Mouse (Mus musculus): ENCODE data around the gene Gm765. TPM values are rescaled to one million over a fixed set of nuclear protein-coding genes. Genes with fewer than 3 reads are reported as not detected.

Gm765 gene
- polyA plus RNA-seq, 1 experiment from 2014 or later = not detected

GRCm38 (mm10) chr6:98243186-98243585 lies 99.4 kb downstream of the Gm765 start:
- Histone ChIP-seq H3K9me3 (ENCODE audit: control insufficient read depth, low read length) (no peaks in the 10 kb centered on the region), H3K4me3 (ENCODE audit: low read length) (no peak overlapping the region), H3K4me2 (ENCODE audit: low read depth, low read length) (no peak overlapping the region), H3K9ac (ENCODE audit: low read length) (no peak overlapping the region), H3K36me3 (ENCODE audit: control insufficient read depth, insufficient read depth, low read length) (no peaks in the 10 kb centered on the region), H3K27me3 (ENCODE audit: control insufficient read depth, insufficient read depth, low read depth, low read length) (no peaks in the 10 kb centered on the region), H3K4me1 (replicated peaks; ENCODE audit: control insufficient read depth, insufficient read depth, low read length) (no peaks in the 10 kb centered on the region), H3K27ac (ENCODE audit: low read length) (no peak overlapping the region)
- ATAC-seq (ENCODE audit: low read depth) = no peak
- 58% methylated on average over 6 of the region's 6 CpGs for WGBS

DNA sequence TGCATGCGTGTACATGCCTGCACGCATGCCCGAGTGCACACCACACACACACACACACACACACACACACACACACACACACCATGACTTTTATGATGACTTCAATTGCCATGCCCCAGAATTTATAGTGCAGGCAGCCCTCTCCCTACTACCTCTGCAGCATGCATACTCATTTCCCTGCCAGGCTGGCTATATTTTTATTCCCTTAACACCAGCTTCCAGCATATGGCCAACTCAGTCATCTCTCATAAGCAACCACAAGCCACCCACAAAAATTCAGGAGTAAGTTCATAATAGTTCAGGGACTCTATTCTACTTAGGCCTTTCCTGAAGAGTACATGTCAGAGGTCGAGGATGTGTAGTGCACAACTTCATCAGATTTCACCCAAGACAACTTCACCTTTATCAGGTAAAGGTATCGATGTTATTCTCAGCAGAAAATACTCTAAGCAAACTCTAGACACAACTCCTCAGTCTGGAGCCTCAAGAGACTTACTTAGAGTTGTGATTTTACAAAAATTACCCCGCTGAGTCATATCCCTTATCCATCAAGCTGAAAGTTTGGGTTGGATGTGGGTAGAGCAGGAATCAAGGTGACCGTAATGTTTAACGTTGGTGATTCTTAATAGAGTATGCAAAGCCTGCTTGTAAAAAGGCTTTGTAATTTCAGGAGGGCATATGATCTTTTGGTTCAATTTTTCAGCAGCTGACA lies 101.8 kb downstream of the Gm765 start:
- no peak overlapping the region for H3K9ac ChIP-seq (ENCODE audit: low read length)
- H3K4me1 ChIP-seq (replicated peaks; ENCODE audit: control insufficient read depth, insufficient read depth, low read length) = no peaks in the 10 kb centered on the region
- H3K27me3 ChIP-seq (ENCODE audit: control insufficient read depth, insufficient read depth, low read depth, low read length) = no peaks in the 10 kb centered on the region
- H3K9me3 ChIP-seq (ENCODE audit: control insufficient read depth, low read length) = no peaks in the 10 kb centered on the region
- no peak for ATAC-seq (ENCODE audit: low read depth)
- no peak overlapping the region for H3K4me3 ChIP-seq (ENCODE audit: low read length)
- H3K36me3 ChIP-seq (ENCODE audit: control insufficient read depth, insufficient read depth, low read length) = no peaks in the 10 kb centered on the region
- WGBS = 81% methylated on average over 8 of the region's 8 CpGs
- H3K27ac ChIP-seq (ENCODE audit: low read length) = no peak overlapping the region
- H3K4me2 ChIP-seq (ENCODE audit: low read depth, low read length) = no peak overlapping the region

DNA sequence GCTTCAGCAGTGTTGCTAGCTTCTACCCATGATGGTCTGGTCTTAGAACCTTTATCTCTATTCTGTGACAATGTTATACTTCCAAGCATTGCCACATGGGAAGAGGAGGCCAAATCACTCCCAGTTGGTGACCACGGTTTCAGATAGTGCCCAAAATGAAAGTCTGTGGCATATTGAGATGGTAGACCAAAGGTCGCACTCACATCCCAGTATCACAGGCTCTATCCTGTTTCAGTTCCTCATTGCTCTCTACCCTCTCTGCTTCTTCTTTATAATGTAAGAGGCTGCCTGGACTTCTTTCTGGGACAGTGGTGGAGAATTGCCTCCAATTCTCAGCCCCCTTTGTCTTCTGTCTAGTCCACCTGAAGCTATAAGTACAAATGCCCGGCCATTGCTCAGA lies 108.5 kb downstream of the Gm765 start:
- no peaks in the 10 kb centered on the region for H3K9me3 ChIP-seq (ENCODE audit: control insufficient read depth, low read length)
- no peaks in the 10 kb centered on the region for H3K27me3 ChIP-seq (ENCODE audit: control insufficient read depth, insufficient read depth, low read depth, low read length)
- H3K9ac ChIP-seq (ENCODE audit: low read length) = no peak overlapping the region
- H3K4me3 ChIP-seq (ENCODE audit: low read length) = no peak overlapping the region
- ATAC-seq (ENCODE audit: low read depth) = no peak
- no peak overlapping the region for H3K4me2 ChIP-seq (ENCODE audit: low read depth, low read length)
- 88% methylated on average over 3 of the region's 3 CpGs for WGBS
- no peak overlapping the region for H3K27ac ChIP-seq (ENCODE audit: low read length)
- H3K4me1 ChIP-seq (replicated peaks; ENCODE audit: control insufficient read depth, insufficient read depth, low read length) = no peaks in the 10 kb centered on the region
- no peaks in the 10 kb centered on the region for H3K36me3 ChIP-seq (ENCODE audit: control insufficient read depth, insufficient read depth, low read length)

GRCm38 (mm10) chr6:98223923-98224322 lies 118.6 kb downstream of the Gm765 start:
- Histone ChIP-seq H3K9me3 (ENCODE audit: control insufficient read depth, low read length) (no peaks in the 10 kb centered on the region), H3K4me1 (replicated peaks; ENCODE audit: control insufficient read depth, insufficient read depth, low read length) (no peaks in the 10 kb centered on the region), H3K9ac (ENCODE audit: low read length) (no peak overlapping the region), H3K4me3 (ENCODE audit: low read length) (no peak overlapping the region), H3K27ac (ENCODE audit: low read length) (no peak overlapping the region), H3K27me3 (ENCODE audit: control insufficient read depth, insufficient read depth, low read depth, low read length) (no peaks in the 10 kb centered on the region), H3K36me3 (ENCODE audit: control insufficient read depth, insufficient read depth, low read length) (no peaks in the 10 kb centered on the region), H3K4me2 (ENCODE audit: low read depth, low read length) (no peak overlapping the region)
- ATAC-seq (ENCODE audit: low read depth) = no peak
- WGBS = 90% methylated on average over 8 of the region's 8 CpGs

GRCm38 (mm10) chr6:98221970-98222369 lies 120.6 kb downstream of the Gm765 start:
- H3K4me1 ChIP-seq (replicated peaks; ENCODE audit: control insufficient read depth, insufficient read depth, low read length) = no peaks in the 10 kb centered on the region
- no peaks in the 10 kb centered on the region for H3K9me3 ChIP-seq (ENCODE audit: control insufficient read depth, low read length)
- ATAC-seq (ENCODE audit: low read depth) = no peak
- WGBS = 50% methylated on average over 16 of the region's 16 CpGs
- H3K27me3 ChIP-seq (ENCODE audit: control insufficient read depth, insufficient read depth, low read depth, low read length) = no peaks in the 10 kb centered on the region
- no peak overlapping the region for H3K4me2 ChIP-seq (ENCODE audit: low read depth, low read length)
- H3K36me3 ChIP-seq (ENCODE audit: control insufficient read depth, insufficient read depth, low read length) = no peaks in the 10 kb centered on the region
- H3K4me3 ChIP-seq (ENCODE audit: low read length) = no peak overlapping the region
- no peak overlapping the region for H3K27ac ChIP-seq (ENCODE audit: low read length)
- no peak overlapping the region for H3K9ac ChIP-seq (ENCODE audit: low read length)

GRCm38 (mm10) chr6:98212225-98212624 lies 130.3 kb downstream of the Gm765 start:
- 52% methylated on average over 3 of the region's 3 CpGs for WGBS
- no peak for ATAC-seq (ENCODE audit: low read depth)

GRCm38 (mm10) chr6:98210237-98210636 lies 132.3 kb downstream of the Gm765 start:
- no peak for ATAC-seq (ENCODE audit: low read depth)
- Histone ChIP-seq H3K4me1 (replicated peaks; ENCODE audit: control insufficient read depth, insufficient read depth, low read length) (no peaks in the 10 kb centered on the region), H3K9me3 (ENCODE audit: control insufficient read depth, low read length) (no peaks in the 10 kb centered on the region), H3K27me3 (ENCODE audit: control insufficient read depth, insufficient read depth, low read depth, low read length) (no peaks in the 10 kb centered on the region), H3K27ac (ENCODE audit: low read length) (no peak overlapping the region), H3K4me3 (ENCODE audit: low read length) (no peak overlapping the region), H3K36me3 (ENCODE audit: control insufficient read depth, insufficient read depth, low read length) (no peaks in the 10 kb centered on the region), H3K9ac (ENCODE audit: low read length) (no peak overlapping the region), H3K4me2 (ENCODE audit: low read depth, low read length) (no peak overlapping the region)
- 78% methylated on average over 5 of the region's 5 CpGs for WGBS

More at GRCm38 (mm10) chr6:98212225-98212624, 130.3 kb downstream of the Gm765 start:
- Histone ChIP-seq H3K4me2 (ENCODE audit: low read depth, low read length) (no peak overlapping the region), H3K9ac (ENCODE audit: low read length) (no peak overlapping the region), H3K9me3 (ENCODE audit: control insufficient read depth, low read length) (no peaks in the 10 kb centered on the region), H3K27me3 (ENCODE audit: control insufficient read depth, insufficient read depth, low read depth, low read length) (no peaks in the 10 kb centered on the region), H3K36me3 (ENCODE audit: control insufficient read depth, insufficient read depth, low read length) (no peaks in the 10 kb centered on the region), H3K4me1 (replicated peaks; ENCODE audit: control insufficient read depth, insufficient read depth, low read length) (no peaks in the 10 kb centered on the region), H3K27ac (ENCODE audit: low read length) (no peak overlapping the region), H3K4me3 (ENCODE audit: low read length) (no peak overlapping the region)

DNA sequence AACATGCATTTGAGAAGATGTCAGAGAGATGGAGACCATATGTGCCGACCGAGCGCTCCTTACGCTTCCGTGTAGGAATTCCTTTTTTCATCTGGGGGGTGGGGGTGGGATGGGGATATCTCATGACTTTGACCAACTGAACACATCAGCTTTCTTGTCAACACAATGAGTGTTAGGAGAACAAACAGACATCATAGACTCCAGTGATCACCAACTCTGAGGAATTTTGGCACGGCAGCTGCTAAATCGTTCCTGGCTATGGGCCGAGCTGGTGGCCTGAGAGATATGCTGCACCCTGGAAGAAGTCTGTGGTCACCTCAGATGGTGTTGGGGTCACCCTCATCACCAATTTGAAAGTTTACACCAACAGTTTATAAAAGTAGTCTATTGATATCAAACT lies 134.5 kb downstream of the Gm765 start:
- no peak for ATAC-seq (ENCODE audit: low read depth)
- no peaks in the 10 kb centered on the region for H3K36me3 ChIP-seq (ENCODE audit: control insufficient read depth, insufficient read depth, low read length)
- no peaks in the 10 kb centered on the region for H3K4me1 ChIP-seq (replicated peaks; ENCODE audit: control insufficient read depth, insufficient read depth, low read length)
- H3K9ac ChIP-seq (ENCODE audit: low read length) = no peak overlapping the region
- 79% methylated on average over 8 of the region's 8 CpGs for WGBS
- H3K27me3 ChIP-seq (ENCODE audit: control insufficient read depth, insufficient read depth, low read depth, low read length) = no peaks in the 10 kb centered on the region
- H3K4me3 ChIP-seq (ENCODE audit: low read length) = no peak overlapping the region
- no peak overlapping the region for H3K4me2 ChIP-seq (ENCODE audit: low read depth, low read length)
- no peaks in the 10 kb centered on the region for H3K9me3 ChIP-seq (ENCODE audit: control insufficient read depth, low read length)
- H3K27ac ChIP-seq (ENCODE audit: low read length) = no peak overlapping the region

DNA sequence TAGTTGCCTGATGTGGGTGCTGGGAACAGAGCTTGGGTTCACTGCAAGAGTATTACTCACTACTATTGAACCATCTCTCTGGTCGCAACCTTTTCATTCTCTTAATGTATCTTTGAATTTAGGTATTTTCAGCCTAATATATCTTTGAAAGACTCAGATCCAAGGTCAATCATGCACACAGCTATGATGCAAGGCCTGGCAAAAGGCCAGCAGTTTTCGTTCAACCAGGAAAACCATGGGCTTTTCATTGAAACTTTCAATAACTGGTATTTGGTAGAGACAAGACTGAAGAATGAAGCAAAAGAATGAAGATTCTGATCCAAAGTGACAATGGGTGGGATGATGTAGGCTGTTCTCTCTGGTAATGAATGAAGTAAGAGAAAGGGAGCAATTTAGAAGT lies 143.8 kb downstream of the Gm765 start:
- Histone ChIP-seq H3K4me2 (ENCODE audit: low read depth, low read length) (no peak overlapping the region), H3K4me3 (ENCODE audit: low read length) (no peak overlapping the region), H3K36me3 (ENCODE audit: control insufficient read depth, insufficient read depth, low read length) (no peaks in the 10 kb centered on the region), H3K27ac (ENCODE audit: low read length) (no peak overlapping the region), H3K4me1 (replicated peaks; ENCODE audit: control insufficient read depth, insufficient read depth, low read length) (no peaks in the 10 kb centered on the region), H3K27me3 (ENCODE audit: control insufficient read depth, insufficient read depth, low read depth, low read length) (no peaks in the 10 kb centered on the region), H3K9ac (ENCODE audit: low read length) (no peak overlapping the region), H3K9me3 (ENCODE audit: control insufficient read depth, low read length) (no peaks in the 10 kb centered on the region)
- no peak for ATAC-seq (ENCODE audit: low read depth)
- WGBS = 82% methylated on average over 2 of the region's 2 CpGs
